34 mouse cellular contexts compared by ENCODE assay signal in the genomic region with DNA sequence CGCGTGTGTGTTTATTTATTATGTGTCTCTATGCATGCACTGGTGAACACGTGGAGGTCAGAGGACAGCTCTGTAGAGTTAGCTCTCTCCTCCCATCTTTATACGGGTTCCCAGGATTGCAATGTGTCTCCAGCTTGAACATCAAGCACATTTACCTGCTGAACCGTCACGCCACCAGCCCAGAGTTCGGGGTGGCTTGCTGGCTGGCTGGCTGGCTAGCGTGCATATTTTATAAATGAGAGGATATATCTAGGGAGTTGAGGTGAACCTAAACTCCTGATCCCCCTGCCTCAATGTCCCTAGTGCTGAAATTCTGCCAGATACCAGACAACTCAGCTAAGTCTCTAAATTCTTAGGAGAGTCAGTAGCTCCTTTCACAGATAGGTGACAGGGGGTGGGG.
"Had no signal": no experiment of that assay in that cellular context is flagged by ENCODE, and none has a peak within 500 bp of the region (broad histone marks: within the 10 kb centered on the region; RNA-seq: fewer than 3 reads in every experiment).

No protein-coding gene starts in this region.

- H3K27me3 ChIP-seq: heart, embryonic 15.5 days; hindbrain, embryonic 12.5 days; hindbrain, embryonic 13.5 days; hindbrain, embryonic 15.5 days; intestine, embryonic 15.5 days; kidney, embryonic 15.5 days had no signal

- H3K4me2 ChIP-seq: heart, embryonic 11.5 days; heart, embryonic 12.5 days; heart, embryonic 13.5 days; heart, embryonic 15.5 days; hindbrain, embryonic 12.5 days; hindbrain, embryonic 13.5 days; hindbrain, embryonic 14.5 days; hindbrain, embryonic 15.5 days; intestine, embryonic 15.5 days; kidney, embryonic 15.5 days had no signal

- H3K36me3 ChIP-seq: heart, embryonic 12.5 days; heart, embryonic 15.5 days; intestine, embryonic 15.5 days had no signal

- H3K9me3 ChIP-seq: heart, embryonic 12.5 days; heart, embryonic 13.5 days; heart, embryonic 15.5 days; hindbrain, embryonic 10.5 days; hindbrain, embryonic 12.5 days; hindbrain, embryonic 13.5 days; hindbrain, embryonic 15.5 days; intestine, embryonic 15.5 days; kidney, embryonic 15.5 days had no signal

- ATAC-seq: hindbrain, embryonic 16.5 days; hindbrain, postnatal 0 days; inflammation-experienced regulatory T-cells, adult 6 months; intestine, embryonic 15.5 days; intestine, embryonic 16.5 days; intestine, postnatal 0 days had no signal

- DNase-seq: heart, postnatal 10 days; heart, postnatal 36 days; heart, postnatal 4 days; kidney, adult 11 months; kidney, adult 18-20 months; kidney, adult 2 months; kidney, adult 8-10 months; kidney, adult 9 months; kidney, postnatal 10 days; kidney, postnatal 14 days; kidney, postnatal 25 days; kidney, postnatal 36 days; kidney, postnatal 4 days; layer of hippocampus, adult 9-11 months; layer of hippocampus, postnatal 36 days had no signal

- H3K4me1 ChIP-seq: hindbrain, embryonic 10.5 days; hindbrain, embryonic 12.5 days; intestine, embryonic 15.5 days had no signal

- H3K9ac ChIP-seq: heart, embryonic 12.5 days; heart, embryonic 13.5 days; heart, embryonic 15.5 days; hindbrain, embryonic 12.5 days; hindbrain, embryonic 13.5 days; hindbrain, embryonic 14.5 days; hindbrain, embryonic 15.5 days; intestine, embryonic 15.5 days; kidney, embryonic 15.5 days had no signal

- H3K27ac ChIP-seq: heart, embryonic 13.5 days; heart, embryonic 15.5 days; hindbrain, embryonic 10.5 days; hindbrain, embryonic 12.5 days; hindbrain, embryonic 13.5 days; hindbrain, embryonic 14.5 days; hindbrain, embryonic 15.5 days; hindbrain, postnatal 0 days; intestine, embryonic 15.5 days; kidney, embryonic 15.5 days; kidney, postnatal 0 days; layer of hippocampus, adult 2 months; left cerebral cortex, adult 2 months had no signal

- H3K4me3 ChIP-seq: heart, embryonic 12.5 days; heart, embryonic 13.5 days; heart, embryonic 15.5 days; hindbrain, embryonic 10.5 days; hindbrain, embryonic 12.5 days; hindbrain, embryonic 13.5 days; hindbrain, embryonic 15.5 days; intestine, embryonic 15.5 days; kidney, embryonic 15.5 days; layer of hippocampus, adult 2 months; left cerebral cortex, adult 2 months had no signal
